Mouse (Mus musculus) lung, adult 18-20 months (tissue): ENCODE measurements around the gene Cyp2b23.
"Not testable (repeated sequence)": the region's sequence is repeated elsewhere in the genome, so short reads cannot be mapped to it uniquely, and the experiment has no call there.

ENCODE experiments used
- DNase-seq, 2 experiments: peaks; one replicate each; pipeline ENCODE4 v3.0.0; 2022; ENCODE audit warnings: mixed read lengths in 2 of 2

The Cyp2b23 gene

GRCm38 (mm10) chr7:26686337-26686736 lies at the start of gene Cyp2b23:
Cyp2b23 (minus strand) TSS chr7:26686437.
- no peak for DNase-seq

- DNase-seq = no peak
These were observed 24.8 kb upstream of the Cyp2b23 start for GRCm38 (mm10) chr7:26711061-26711460.

- no peak for DNase-seq
These were observed 20.8 kb upstream of the Cyp2b23 start for GRCm38 (mm10) chr7:26707061-26707460.

DNA sequence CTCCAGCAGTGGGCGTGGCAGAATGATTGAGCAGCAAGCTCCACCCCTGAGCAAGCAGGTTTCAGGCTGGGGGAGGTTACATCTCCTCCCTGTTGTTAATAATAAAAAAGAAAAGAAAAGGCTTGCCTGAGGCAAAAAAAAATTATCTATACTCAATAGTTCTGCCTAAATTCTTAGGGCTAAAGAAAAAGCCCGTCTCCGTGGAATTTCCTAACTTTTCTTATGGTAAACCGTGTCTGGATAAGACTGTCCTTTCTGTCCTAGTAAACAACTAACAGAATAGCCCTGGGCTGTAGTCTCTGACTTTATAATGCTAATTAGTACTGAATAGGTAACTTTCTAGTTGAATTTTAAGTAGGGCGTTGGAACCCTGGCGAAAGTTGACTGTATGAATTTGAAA lies 20.0 kb upstream of the Cyp2b23 start:
- DNase-seq = not testable (repeated sequence)

DNA sequence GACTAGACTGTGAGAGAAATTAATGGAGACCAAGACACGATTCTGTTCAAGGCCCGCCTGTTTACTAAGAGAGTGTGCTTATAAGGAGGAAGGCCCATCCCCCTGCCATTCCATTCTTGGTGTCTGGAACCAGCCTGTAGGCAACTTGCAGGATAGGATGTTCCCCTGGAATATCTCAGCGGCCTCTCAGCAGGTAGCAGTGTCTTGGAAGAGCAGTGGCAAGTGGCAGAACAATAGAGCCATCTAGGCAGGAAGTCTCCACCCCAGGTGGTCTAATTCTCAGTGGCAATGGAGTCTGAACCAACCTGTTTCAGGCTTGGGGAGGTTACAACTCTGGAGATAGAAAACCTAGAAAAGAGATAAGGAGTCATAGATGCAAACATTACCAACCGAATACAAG lies 13.9 kb upstream of the Cyp2b23 start:
- no peak for DNase-seq

- DNase-seq = no peak
These were observed 524 bp downstream of the Cyp2b23 start for GRCm38 (mm10) chr7:26685713-26686112.

DNA sequence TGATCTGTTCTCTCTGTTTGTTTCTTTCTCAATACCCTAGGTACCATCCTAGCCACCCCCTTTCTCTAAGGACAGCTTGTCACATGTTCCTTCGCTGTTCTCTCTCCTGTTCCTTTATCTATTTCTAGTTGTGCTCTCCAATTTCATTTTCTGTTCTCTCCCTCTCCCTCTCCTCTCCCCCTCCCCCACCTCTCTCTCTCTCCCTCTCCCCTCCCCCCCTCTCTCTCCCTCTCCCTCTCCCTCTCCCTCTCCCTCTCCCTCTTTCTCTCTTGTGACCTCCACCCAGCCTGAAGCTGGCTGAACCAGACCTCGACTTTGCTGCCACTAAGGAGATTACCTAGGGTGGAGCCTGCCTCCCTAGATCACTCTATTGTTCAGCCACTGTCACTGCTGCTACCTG lies 18.8 kb downstream of the Cyp2b23 start:
- DNase-seq = not testable (repeated sequence)

DNA sequence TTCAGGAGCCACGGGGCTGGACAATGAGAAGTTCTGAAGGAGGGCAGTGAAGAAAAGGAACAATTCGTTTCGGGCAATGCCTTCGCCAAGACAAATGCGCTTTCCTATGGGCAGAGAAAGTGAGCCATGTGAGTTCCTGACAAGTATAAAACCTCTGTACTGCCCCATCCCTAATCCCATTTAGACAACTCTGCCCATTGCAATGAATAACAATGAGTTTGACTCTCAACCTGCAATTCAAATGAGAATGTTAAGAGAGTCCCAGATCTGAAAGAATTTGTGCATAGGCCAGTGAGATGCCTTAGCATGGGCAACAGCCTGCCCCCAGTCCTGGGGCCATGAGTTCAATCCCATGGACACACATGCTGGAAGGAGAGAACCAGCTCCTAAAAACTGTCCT lies 20.2 kb downstream of the Cyp2b23 start:
- DNase-seq = no peak

GRCm38 (mm10) chr7:26618364-26618763 lies 67.9 kb downstream of the Cyp2b23 start, which contains the start of gene Vmn1r185:
Vmn1r185 (minus strand) TSS chr7:26618464.
- not testable (repeated sequence) for DNase-seq
